Mouse (Mus musculus) adrenal gland, postnatal 36 days (tissue): Measurements from ENCODE around the gene Ccdc85b. TPM values are rescaled to one million over a fixed set of nuclear protein-coding genes. Genes with fewer than 3 reads are reported as not detected.

Source experiments
- DNase-seq, 2 experiments: peaks; one replicate each; pipeline ENCODE4 v3.0.0; 2021; ENCODE audit warnings: mixed read lengths in 1 of 2
- total RNA-seq, 2 experiments: library from RNA; stranded (reverse); gene quantifications; 2 replicates each; pipeline ENCODE4 v1.2.3; 2021

Gene Ccdc85b
- total RNA-seq, 2 experiments from 2014 or later = 7.9 to 8.3 TPM

DNA sequence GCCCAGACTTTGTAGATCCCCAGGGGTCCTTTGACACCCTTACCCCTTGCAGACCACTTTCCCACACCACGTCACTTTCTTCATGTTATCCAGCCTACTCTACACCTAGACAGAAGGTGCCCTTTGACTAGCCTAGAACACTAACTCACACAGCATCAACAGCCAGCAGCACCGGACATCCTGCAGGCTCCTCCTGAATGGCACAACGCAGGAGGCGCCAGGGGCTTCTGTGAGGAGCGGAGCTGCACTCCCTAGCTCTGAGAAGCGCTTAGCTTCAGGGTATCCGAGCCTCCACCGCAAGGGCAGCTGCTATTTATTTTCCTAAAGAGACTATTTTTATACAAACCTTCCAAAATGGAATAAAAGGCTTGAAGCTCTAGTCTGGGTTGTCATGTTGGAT lies 2.1 kb downstream of the Ccdc85b start:
- DNase-seq = no peak

- DNase-seq = no peak
These were observed 2.7 kb downstream of the Ccdc85b start for GRCm38 (mm10) chr19:5455037-5455436.

DNA sequence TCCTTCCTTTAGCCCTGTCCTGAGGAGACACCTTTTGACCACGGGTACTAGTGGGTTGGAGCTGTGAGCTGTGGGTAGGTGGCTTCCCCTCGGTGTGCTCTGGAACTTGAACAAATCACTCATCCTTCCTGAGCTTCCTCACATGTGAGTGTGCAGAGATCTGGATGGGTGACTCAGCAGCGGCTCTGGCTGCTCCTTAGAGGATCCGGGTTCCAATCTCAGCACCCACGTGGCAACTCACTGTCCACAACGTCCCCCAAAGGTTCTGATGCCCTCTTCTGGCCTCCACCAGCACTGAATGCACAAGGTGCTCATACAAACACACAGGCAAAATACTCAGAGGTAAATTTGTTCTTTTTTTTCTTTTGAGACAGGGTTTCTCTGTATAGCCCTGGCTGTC lies 5.9 kb downstream of the Ccdc85b start:
- DNase-seq = no peak

DNA sequence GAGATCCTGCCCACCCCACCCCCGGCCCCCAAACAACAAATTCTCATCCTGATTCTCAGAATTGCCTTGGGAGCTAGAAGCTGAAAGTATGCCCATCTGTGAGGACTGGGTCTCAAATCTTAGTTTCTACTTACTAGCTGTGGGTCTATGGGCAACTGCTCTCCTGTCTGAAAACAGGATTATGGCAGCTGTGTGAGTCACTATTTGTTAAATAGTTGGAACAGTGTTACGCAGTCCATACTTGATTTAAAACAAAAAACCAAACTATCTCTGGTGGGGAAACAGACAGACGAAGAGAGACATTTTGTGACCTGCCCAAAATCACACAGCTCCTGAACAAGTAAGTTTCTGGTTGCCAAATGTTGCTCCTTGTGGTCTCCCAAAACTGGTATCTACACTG lies 8.0 kb downstream of the Ccdc85b start:
- DNase-seq = no peak

DNA sequence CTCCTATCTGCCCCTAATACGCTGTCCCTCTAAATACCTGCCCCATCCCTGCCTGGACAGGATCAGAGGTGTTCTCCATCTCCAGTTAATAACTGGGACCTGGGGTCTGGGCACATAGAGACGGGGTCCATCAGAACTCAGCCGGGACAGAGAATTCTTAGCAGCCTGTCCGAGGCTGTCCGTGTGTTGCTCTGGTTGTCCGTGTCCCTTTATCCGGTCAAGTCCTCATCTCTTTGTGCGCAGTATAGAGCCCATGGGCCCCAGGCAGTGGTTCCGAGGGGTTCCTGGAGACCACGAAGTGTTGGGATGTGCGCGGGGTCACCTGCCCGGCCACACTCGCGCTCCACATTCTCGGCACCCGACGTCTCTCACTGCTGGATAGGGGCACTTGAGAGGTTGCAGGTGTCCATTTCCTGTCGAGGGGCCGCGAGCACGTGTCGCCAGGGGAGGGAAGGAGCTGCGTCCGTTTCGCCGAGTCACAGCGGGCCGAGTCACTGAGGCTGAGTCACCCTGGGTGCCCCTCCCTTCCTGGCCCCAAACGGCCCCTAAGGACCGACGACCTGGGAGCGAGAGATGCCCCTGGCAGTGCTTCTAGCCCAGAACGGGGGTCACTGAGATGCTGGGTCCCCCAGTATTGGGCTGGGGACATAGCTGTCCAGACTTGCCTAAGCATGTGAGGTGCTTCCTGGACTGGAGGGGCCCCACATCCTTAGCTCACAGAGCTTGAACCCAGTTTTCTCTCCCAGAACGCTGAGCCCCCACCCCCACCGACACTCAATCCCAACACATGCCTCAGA lies 9.1 kb downstream of the Ccdc85b start:
- DNase-seq = peak; percentile 64 to 69

DNA sequence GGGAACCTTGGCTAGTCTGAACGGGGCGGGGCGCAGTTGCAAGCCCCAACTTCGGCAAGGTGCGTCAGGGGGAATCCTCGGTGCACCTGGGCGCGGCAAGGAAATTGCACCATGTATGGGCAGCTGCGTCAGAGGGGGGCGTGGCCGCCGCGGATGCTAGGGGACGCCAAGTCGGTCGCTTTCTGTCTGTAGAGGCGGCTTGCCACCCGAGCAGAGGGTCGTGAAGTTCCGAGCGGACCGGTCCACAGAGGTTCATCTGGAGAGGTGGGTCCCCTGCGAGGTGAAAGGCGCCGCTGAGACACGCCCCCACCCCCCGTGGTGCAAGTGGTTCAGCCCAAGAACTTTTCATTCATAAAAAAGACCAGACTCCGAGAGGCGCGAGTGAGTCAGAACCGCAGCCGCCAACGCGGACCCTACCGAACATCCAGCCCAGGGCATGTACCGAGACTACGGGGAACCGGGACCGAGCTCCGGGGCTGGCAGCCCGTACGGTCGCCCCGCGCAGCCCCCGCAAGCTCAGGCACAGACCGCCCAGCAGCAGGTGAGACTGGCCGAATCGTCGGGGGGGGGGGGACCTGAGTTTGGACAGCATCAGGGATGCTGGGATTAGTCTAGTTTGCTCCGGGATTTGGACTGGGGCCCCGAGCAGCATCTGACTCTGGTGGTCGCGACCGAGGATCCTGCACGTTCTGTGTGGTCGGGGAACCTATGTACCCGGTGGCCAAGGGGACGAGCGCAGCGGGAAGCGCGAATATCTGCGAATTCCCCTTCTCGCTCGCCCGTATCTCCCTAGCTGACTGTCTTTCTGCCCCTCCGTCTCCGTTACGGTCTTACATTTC lies 10.0 kb downstream of the Ccdc85b start, which contains the start of gene Fosl1:
Fosl1 (plus strand) TSS at position 33 of the 839 bp plus-strand sequence.
- DNase-seq = peak; percentile 77 to 85

GRCm38 (mm10) chr19:5445747-5446146 lies 11.9 kb downstream of the Ccdc85b start:
- DNase-seq = no peak

GRCm38 (mm10) chr19:5444954-5445353 lies 12.7 kb downstream of the Ccdc85b start:
- DNase-seq = no peak

- DNase-seq = no peak
These were observed 13.3 kb downstream of the Ccdc85b start for GRCm38 (mm10) chr19:5444371-5444908.

DNA sequence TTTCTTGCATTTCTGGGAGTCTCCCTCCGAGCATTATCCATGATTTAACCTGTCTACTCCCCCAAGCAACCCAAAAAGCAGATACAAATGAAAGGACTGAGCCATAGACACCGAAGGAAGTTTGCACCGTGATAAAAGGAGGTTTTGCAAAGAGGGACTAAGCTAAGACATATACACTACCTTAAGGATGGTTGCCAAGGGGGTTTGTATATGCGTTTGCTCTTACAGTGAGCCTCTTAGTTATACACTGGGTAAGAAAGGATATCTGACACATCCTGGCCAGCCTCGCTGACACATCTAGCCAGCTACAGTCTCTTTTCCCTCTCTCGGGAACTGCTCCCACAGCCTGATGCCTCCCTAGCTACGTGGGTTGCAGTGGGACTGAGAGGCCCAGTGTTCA lies 23.7 kb downstream of the Ccdc85b start:
- DNase-seq = no peak

- DNase-seq = peak; percentile 64 to 78
These were observed 24.5 kb downstream of the Ccdc85b start for GRCm38 (mm10) chr19:5432992-5433852.

GRCm38 (mm10) chr19:5431911-5432464 lies 25.7 kb downstream of the Ccdc85b start:
- peak; percentile 44 to 60 for DNase-seq

GRCm38 (mm10) chr19:5430408-5430807 lies 27.3 kb downstream of the Ccdc85b start:
- peak in 1 of 2 experiments; percentile 60 for DNase-seq

- peak; percentile 90 to 91 for DNase-seq
These were observed 27.9 kb downstream of the Ccdc85b start for GRCm38 (mm10) chr19:5429806-5430205.

DNA sequence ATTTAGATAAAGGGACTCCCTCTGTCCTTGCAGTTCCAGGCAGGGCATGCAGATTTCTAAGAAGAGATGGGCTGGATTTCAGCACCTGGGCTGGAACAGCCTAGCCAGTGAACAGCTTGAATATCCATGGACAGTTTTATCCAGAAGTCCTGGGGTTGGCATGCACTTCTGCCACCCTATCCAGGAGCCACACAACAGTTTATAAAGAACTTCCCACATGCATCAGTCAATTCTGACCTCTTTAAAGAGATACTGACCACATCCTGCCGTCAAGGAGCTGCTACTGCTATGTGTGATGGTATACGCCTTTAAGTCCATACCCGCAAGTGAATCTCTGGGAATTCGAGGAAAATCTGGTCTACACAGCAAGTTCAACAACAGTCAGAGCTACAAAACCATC lies 28.5 kb downstream of the Ccdc85b start:
- no peak for DNase-seq

GRCm38 (mm10) chr19:5428083-5428482 lies 29.6 kb downstream of the Ccdc85b start:
- peak in 1 of 2 experiments; percentile 56 for DNase-seq

DNA sequence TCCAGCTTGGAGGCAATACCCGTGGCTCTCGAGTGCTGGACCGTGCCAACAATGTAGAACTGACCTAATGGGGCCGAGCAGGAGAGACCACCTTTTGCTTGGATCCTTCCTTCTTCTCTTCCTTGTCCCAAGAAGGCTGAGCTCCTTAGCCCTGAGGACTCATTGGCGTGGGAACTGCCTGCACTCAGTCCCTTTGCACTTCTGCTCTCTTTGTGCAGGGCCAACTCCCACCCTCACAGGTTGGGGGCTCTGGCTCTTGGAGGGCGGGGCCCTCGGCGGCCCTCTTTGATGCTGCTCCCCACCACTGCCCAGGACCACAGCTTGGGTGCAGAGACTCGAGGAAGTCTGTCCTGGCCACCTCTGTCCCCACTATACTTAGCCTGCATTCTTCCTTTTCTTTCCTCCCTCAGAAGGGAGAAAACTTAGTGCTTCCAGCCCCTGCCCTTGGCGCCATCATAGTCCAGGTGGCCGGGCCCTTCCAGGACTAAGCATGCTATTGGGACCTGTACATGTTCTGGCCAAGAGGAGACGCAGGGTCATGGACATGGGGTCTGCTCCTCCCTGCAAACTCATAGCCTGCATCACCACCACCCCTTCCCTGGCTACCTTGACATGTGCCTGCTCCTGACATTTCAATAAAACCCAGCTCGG lies 30.9 kb downstream of the Ccdc85b start:
- DNase-seq = no peak

DNA sequence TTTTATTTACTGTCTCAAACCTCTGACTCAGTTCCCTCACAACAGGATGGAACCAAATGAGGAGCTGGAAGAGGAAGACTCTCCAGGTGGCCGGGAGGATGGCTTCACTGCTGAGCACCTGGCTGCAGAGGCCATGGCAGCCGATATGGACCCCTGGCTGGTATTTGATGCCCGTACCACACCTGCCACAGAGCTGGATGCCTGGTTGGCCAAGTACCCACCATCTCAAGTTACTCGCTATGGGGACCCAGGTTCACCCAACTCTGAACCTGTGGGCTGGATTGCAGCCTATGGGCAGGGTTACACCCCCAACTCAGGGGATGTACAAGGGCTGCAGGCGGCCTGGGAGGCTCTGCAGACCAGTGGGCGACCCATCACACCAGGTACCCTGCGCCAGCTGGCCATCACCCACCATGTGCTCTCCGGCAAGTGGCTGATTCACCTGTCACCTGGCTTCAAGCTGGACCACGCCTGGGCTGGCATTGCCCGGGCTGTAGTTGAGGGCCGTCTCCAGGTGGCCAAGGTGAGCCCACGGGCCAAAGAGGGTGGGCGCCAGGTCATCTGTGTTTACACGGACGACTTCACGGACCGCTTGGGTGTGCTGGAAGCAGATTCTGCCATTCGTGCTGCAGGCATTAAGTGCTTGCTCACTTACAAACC lies 31.7 kb downstream of the Ccdc85b start:
- no peak for DNase-seq

DNA sequence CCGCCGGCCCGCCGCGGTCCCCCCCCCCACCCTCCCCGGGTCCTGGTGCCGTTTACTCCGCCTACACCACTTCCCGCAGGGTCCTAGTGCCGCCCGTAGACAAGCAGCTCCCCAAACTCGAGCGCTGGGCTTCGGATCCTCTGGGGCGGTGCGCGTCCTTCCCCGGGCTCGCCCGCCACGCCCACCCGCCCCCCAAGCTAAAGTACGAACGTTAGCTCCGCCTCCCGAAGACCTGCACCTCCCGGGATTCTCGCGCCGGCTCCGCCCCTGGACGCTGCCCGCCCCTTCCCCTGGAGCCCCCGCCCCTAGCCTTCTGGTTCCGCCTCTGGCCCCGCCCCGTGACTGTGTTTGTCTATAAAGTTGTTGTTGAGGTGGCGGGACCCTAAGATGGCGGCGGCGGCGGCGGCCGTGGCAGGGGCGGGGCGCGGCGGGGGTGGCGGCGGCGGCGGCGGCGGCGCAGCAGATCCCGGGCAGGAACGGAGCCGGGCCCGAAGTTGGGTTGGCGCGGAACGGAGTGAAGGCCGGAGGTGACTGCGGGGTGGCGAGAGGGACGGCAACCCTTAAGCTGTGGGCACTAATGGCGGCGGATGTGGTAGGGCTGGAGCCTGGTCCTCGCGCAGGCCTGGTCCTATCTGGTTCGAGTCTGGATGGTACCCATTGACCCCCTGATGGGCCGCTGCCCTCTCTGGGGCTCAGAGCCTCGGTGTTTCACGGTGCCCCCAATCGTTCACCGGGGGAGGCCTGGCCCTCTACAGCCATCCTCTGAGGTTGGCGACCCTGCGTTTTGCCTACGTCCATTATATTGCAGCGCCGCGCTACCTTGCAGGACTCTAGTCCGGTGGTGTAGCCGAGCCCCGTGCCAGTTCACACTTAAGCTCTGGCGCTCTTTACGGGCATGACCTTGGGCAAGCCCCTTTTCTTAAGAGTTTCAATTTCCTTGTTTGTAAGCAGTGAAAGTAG lies 32.6 kb downstream of the Ccdc85b start, which contains the start of the genes Drap1 and AI837181:
Drap1 (minus strand) TSS at position 198 of the 960 bp plus-strand sequence.
AI837181 (plus strand) TSS at position 363 of the 960 bp plus-strand sequence.
- DNase-seq = peak; percentile 96
